Mouse (Mus musculus) E14TG2a.4 (cell line): ENCODE measurements around the gene Klhl33.
"Not testable (repeated sequence)": the region's sequence is repeated elsewhere in the genome, so short reads cannot be mapped to it uniquely, and the experiment has no call there.

Experiments
- H3K27me3 ChIP-seq: 2 replicates; pipeline ENCODE4 v1.6.1; 2014; ENCODE audit warnings: low read length, control low read depth; ENCODE audit not compliant: insufficient read depth
- H3K36me3 ChIP-seq: 2 replicates; pipeline ENCODE4 v1.6.1; 2014; ENCODE audit warnings: low read length, control low read depth; ENCODE audit not compliant: insufficient read depth
- H3K4me1 ChIP-seq: replicated peaks from 2 replicates; pipeline ENCODE4 v1.6.1; 2014; ENCODE audit warnings: low read depth, low read length, control low read depth
- H3K4me3 ChIP-seq: replicated peaks from 2 replicates; pipeline ENCODE4 v1.5.1; 2014; ENCODE audit warnings: mild to moderate bottlenecking, low read length
- H3K9me3 ChIP-seq: 2 replicates; pipeline ENCODE4 v1.6.1; 2014; ENCODE audit warnings: low read length, control low read depth
- CTCF ChIP-seq: conservative IDR thresholded peaks from 2 replicates; pipeline ENCODE4 v1.5.1; 2014; ENCODE audit warnings: low read length
- NANOG ChIP-seq: IDR thresholded peaks from 2 replicates; pipeline ENCODE4 v1.6.1; 2014; ENCODE audit warnings: borderline replicate concordance, low read length, mixed read lengths
- POU5F1 ChIP-seq: IDR thresholded peaks from 2 replicates; pipeline ENCODE4 v1.6.1; 2014; ENCODE audit warnings: low read length, borderline replicate concordance

The Klhl33 gene

GRCm38 (mm10) chr14:50930754-50931492 lies 33.6 kb upstream of the Klhl33 start, which contains the start of the genes Pip4p1 and Pnp:
Pip4p1 (minus strand) TSS chr14:50930856.
Pnp (plus strand) TSS chr14:50931082.
- TF ChIP-seq NANOG (no peak), CTCF (no peak), POU5F1 (no peak)
- Histone ChIP-seq H3K9me3 (no peaks in the 10 kb centered on the region), H3K36me3 (peaks cover 50% of the 10 kb centered on the region), H3K4me3 (peak within 1 kb of the TSS; percentile 97), H3K27me3 (no peaks in the 10 kb centered on the region), H3K4me1 (peaks cover 70% of the 10 kb centered on the region)

- peaks cover 72% of the 10 kb centered on the region for H3K4me1 ChIP-seq
- TF ChIP-seq NANOG (no peak), POU5F1 (no peak), CTCF (no peak)
- peaks cover 53% of the 10 kb centered on the region for H3K36me3 ChIP-seq
- H3K27me3 ChIP-seq = no peaks in the 10 kb centered on the region
- peak overlapping the region; percentile 97 for H3K4me3 ChIP-seq
- no peaks in the 10 kb centered on the region for H3K9me3 ChIP-seq
These were observed 33.1 kb upstream of the Klhl33 start for GRCm38 (mm10) chr14:50930377-50930753.

- Histone ChIP-seq H3K9me3 (no peaks in the 10 kb centered on the region), H3K27me3 (no peaks in the 10 kb centered on the region), H3K4me1 (peaks cover 67% of the 10 kb centered on the region), H3K36me3 (peaks cover 53% of the 10 kb centered on the region), H3K4me3 (peak overlapping the region; percentile 97)
- TF ChIP-seq NANOG (no peak), CTCF (no peak), POU5F1 (no peak)
These were observed 32.6 kb upstream of the Klhl33 start for GRCm38 (mm10) chr14:50929951-50930350.

- TF ChIP-seq POU5F1 = no peak
- TF ChIP-seq CTCF = no peak
- no peak for TF ChIP-seq NANOG
- Histone ChIP-seq H3K4me1 (peaks cover 57% of the 10 kb centered on the region), H3K36me3 (peaks cover 44% of the 10 kb centered on the region), H3K27me3 (no peaks in the 10 kb centered on the region), H3K9me3 (no peaks in the 10 kb centered on the region), H3K4me3 (peak overlapping the region; percentile 97)
These were observed 30.1 kb upstream of the Klhl33 start for GRCm38 (mm10) chr14:50927366-50927765.

GRCm38 (mm10) chr14:50925111-50925920 lies 28.0 kb upstream of the Klhl33 start:
- Histone ChIP-seq H3K27me3 (no peaks in the 10 kb centered on the region), H3K4me1 (peaks cover 48% of the 10 kb centered on the region), H3K9me3 (peaks cover 11% of the 10 kb centered on the region; the same call in 1 of the 2 replicates), H3K36me3 (peaks cover 60% of the 10 kb centered on the region), H3K4me3 (peak overlapping the region; percentile 90)
- no peak for TF ChIP-seq POU5F1
- TF ChIP-seq CTCF = no peak
- TF ChIP-seq NANOG = no peak

- TF ChIP-seq NANOG (no peak), CTCF (no peak), POU5F1 (no peak)
These were observed 27.2 kb upstream of the Klhl33 start, which contains the start of the genes Osgep and Apex1 for GRCm38 (mm10) chr14:50924281-50925064. Osgep (minus strand) TSS chr14:50924893. Apex1 (plus strand) TSS chr14:50924968.

GRCm38 (mm10) chr14:50923437-50923836 lies 26.1 kb upstream of the Klhl33 start:
- peaks cover 12% of the 10 kb centered on the region; the same call in 1 of the 2 replicates for H3K9me3 ChIP-seq
- peaks cover 61% of the 10 kb centered on the region for H3K36me3 ChIP-seq
- H3K27me3 ChIP-seq = not testable (repeated sequence)
- H3K4me1 ChIP-seq = peaks cover 32% of the 10 kb centered on the region
- H3K4me3 ChIP-seq = peak overlapping the region; percentile 90

More at GRCm38 (mm10) chr14:50924281-50925064, 27.2 kb upstream of the Klhl33 start, which contains the start of the genes Osgep and Apex1:
- Histone ChIP-seq H3K27me3 (no peaks in the 10 kb centered on the region), H3K36me3 (peaks cover 62% of the 10 kb centered on the region), H3K9me3 (peaks cover 12% of the 10 kb centered on the region; the same call in 1 of the 2 replicates), H3K4me1 (peaks cover 42% of the 10 kb centered on the region), H3K4me3 (peak within 1 kb of the TSS; percentile 90)

GRCm38 (mm10) chr14:50911356-50911755 lies 14.0 kb upstream of the Klhl33 start:
- Histone ChIP-seq H3K27me3 (no peaks in the 10 kb centered on the region), H3K4me1 (peaks cover 57% of the 10 kb centered on the region), H3K36me3 (peaks cover 68% of the 10 kb centered on the region), H3K4me3 (no peak overlapping the region), H3K9me3 (no peaks in the 10 kb centered on the region)
- no peak for TF ChIP-seq NANOG
- TF ChIP-seq CTCF = no peak
- TF ChIP-seq POU5F1 = no peak
